Mouse (Mus musculus) neural tube, embryonic 13.5 days (tissue): Measurements from ENCODE around the gene Ulk1. TPM values are rescaled to one million over a fixed set of nuclear protein-coding genes. Genes with fewer than 3 reads are reported as not detected.
A peak's percentile ranks its signal among the peaks of the same experiment; 100 is the strongest.
"Not testable (repeated sequence)": the region's sequence is repeated elsewhere in the genome, so short reads cannot be mapped to it uniquely, and the experiment has no call there.

ENCODE experiments used
- ATAC-seq: fragments of 200-750 bp; cut with Nextera tagmentation; 2 replicates; pipeline ENCODE4 v1.8.0; 2017; ENCODE audit warnings: low read depth, mild to moderate bottlenecking, moderate TSS enrichment, moderate library complexity
- H3K27ac ChIP-seq: fragments of 300-500 bp; sonication (generic); replicated peaks from 2 replicates; pipeline ENCODE4 v1.5.1; 2015; ENCODE audit warnings: moderate library complexity, mild to moderate bottlenecking, inconsistent platforms
- H3K27me3 ChIP-seq: fragments of 300-500 bp; sonication (generic); 2 replicates; pipeline ENCODE4 v1.6.1; 2015; ENCODE audit warnings: mild to moderate bottlenecking, inconsistent platforms
- H3K36me3 ChIP-seq: fragments of 300-500 bp; sonication (generic); 2 replicates; pipeline ENCODE4 v1.6.1; 2015; ENCODE audit warnings: mild to moderate bottlenecking, inconsistent platforms
- H3K4me1 ChIP-seq: fragments of 300-500 bp; sonication (generic); replicated peaks from 2 replicates; pipeline ENCODE4 v1.6.1; 2015; ENCODE audit warnings: inconsistent platforms
- H3K4me2 ChIP-seq: fragments of 300-500 bp; sonication (generic); 2 replicates; pipeline ENCODE4 v1.6.1; 2015; ENCODE audit warnings: inconsistent platforms, mild to moderate bottlenecking, moderate library complexity
- H3K4me3 ChIP-seq: fragments of 300-500 bp; sonication (generic); 2 replicates; pipeline ENCODE4 v1.5.1; 2015; ENCODE audit warnings: mild to moderate bottlenecking, inconsistent platforms
- H3K9ac ChIP-seq: fragments of 300-500 bp; sonication (generic); 2 replicates; pipeline ENCODE4 v1.6.1; 2015; ENCODE audit warnings: moderate library complexity, mild to moderate bottlenecking, inconsistent platforms
- H3K9me3 ChIP-seq: fragments of 300-500 bp; sonication (generic); 2 replicates; pipeline ENCODE4 v1.6.1; 2016; ENCODE audit warnings: inconsistent platforms
- WGBS: fragments of 180-500 bp; shearing (Covaris S2); methylation state at CpG from one replicate; pipeline ENCODE4 v1.1.7; 2015; 5-methylcytosine and 5-hydroxymethylcytosine counted together
- polyA plus RNA-seq: library from polyadenylated mRNA; unstranded; fragments of >200 nt; fragmentation: Nextera tagmentation; extraction: Ambion mirVana; gene quantifications from 2 replicates; pipeline ENCODE4 v1.2.1, GENCODE M21; 2015

The Ulk1 gene
- polyA plus RNA-seq, 1 experiment from 2014 or later: 30.3 TPM

DNA sequence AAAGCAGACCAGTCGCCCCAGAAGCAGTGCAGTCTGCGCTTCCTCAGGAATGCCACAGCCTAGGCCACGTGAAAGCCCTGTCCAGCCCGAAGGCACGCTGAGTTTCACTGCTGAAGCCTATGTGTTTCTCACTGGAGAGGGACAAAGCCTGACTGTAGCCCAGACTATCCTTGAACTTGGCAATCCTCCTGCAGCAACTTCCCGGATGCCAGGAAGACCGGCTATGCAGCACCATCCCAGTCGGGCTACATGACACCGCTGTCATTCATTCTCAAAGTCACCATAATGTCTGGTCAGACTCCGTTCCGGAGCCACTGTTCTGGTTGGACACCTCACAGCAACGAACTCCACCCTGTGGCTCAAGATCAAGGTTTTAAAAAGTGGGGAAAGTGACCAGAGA, 31.6 kb downstream of the Ulk1 start:
- no peak for ATAC-seq
- Histone ChIP-seq H3K4me3 (no peak overlapping the region), H3K4me1 (peaks cover 28% of the 10 kb centered on the region), H3K27ac (no peak overlapping the region), H3K27me3 (no peaks in the 10 kb centered on the region), H3K36me3 (peaks cover 41% of the 10 kb centered on the region), H3K9ac (no peak overlapping the region), H3K9me3 (no peaks in the 10 kb centered on the region), H3K4me2 (no peak overlapping the region)
- 90% methylated on average over 12 of the region's 12 CpGs for WGBS

DNA sequence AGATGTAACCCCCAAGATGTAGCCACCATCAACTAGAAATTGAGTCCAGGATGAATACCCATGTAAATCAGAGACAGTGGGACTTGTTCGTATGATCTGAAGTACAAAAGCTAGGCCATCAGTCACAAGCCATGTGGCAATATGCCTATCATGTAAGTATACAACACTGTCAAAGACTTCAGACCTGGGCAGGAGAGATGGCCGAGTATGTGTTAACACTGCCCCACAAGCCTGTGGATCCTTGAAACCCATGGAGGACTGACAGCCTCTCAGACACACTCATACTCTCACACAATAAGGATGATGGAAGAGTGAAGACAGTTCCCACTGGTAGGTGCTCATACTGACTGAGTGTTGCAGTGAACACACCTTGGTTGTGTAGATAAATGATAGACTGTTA, 33.8 kb downstream of the Ulk1 start:
- 93% methylated on average over 2 of the region's 2 CpGs for WGBS
- Histone ChIP-seq H3K9me3 (no peaks in the 10 kb centered on the region), H3K4me3 (no peak overlapping the region), H3K4me2 (no peak overlapping the region), H3K27me3 (no peaks in the 10 kb centered on the region), H3K4me1 (peaks cover 27% of the 10 kb centered on the region), H3K27ac (no peak overlapping the region), H3K9ac (no peak overlapping the region), H3K36me3 (peaks cover 48% of the 10 kb centered on the region)
- ATAC-seq: no peak

DNA sequence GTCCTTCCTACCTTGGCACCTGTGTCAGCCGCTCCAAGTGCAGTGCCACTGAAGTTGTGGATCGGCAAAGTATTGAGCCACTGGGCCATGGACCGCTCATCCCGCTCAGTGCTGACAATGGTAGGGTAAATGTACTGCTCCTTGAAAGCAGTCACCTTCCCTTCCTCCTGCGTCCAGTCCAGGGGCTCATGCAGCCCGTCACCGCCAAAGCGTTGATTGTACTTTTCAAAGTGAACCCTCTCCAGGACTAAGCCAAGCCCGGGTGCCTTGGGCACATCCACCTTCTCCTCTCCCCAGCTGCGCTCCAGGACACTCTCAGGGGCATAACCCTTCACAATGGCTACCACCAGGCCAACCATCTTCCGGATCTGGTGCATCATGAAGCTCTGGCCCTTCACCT, 35.4 kb downstream of the Ulk1 start:
- 93% methylated on average over 11 of the region's 11 CpGs for WGBS
- ATAC-seq: no peak

DNA sequence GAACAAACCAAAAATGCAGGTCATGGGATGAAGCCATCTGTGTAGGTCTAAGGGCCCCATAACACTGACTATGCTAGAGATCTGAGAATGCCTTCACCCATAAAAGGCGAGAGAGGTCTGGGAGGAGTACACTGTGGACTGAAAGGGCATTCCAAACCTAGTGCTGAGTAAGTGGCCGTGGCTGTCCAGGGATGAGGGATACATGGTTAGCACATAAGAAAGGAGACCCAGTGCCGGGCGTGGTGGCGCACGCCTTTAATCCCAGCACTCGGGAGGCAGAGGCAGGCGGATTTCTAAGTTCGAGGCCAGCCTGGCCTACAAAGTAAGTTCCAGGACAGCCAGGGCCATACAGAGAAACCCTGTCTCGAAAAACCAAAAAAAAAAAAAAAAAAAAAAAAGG, 37.0 kb downstream of the Ulk1 start:
- not testable (repeated sequence) for ATAC-seq
- 95% methylated on average over 10 of the region's 10 CpGs for WGBS

More for the DNA sequence above, 35.4 kb downstream of the Ulk1 start:
- no peaks in the 10 kb centered on the region for H3K27me3 ChIP-seq
- H3K4me3 ChIP-seq: no peak overlapping the region
- H3K9me3 ChIP-seq: no peaks in the 10 kb centered on the region
- peaks cover 48% of the 10 kb centered on the region for H3K36me3 ChIP-seq
- peaks cover 16% of the 10 kb centered on the region for H3K4me1 ChIP-seq
- H3K9ac ChIP-seq: no peak overlapping the region
- H3K27ac ChIP-seq: no peak overlapping the region
- no peak overlapping the region for H3K4me2 ChIP-seq

DNA sequence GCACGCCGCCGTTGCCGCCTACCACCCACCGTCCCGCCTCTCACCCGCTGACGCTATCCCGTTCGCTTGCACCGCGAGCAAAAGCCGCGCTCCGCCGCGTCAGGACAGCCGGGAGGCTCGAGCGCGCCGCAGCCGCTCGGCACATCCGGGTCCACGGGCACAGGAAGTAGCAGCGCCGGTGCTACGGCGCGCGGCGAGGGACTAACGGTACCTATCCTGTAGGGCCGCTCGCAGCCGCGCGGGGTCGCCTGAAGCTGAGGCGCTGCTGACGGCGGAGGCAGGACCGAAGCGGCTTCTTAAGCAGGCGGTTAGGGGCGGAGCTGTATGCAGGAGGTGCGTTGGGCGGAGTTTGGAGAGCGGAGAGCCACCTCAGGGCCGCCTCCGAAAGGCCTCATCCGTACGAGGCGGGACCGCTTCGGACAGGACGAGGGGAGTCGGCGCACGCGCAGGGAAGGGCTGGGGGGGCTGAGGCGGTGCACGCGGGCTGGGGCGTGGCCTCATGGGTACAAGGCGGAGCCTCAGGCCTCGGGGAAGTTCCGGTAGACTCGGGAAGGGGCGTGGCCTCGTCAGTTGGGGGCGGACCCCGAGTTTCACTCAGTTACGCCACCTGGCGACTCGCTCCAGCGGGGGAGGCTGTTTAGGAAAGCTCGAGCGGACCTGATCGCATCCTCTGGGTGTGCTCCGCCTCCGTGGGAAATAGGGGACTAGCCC, 39.3 kb downstream of the Ulk1 start, which contains the start of gene Ep400:
Gene Ep400 (minus strand): TSS at position 270 of the 711 bp plus-strand sequence.
- H3K4me1 ChIP-seq: peaks cover 21% of the 10 kb centered on the region
- H3K4me2 ChIP-seq: peak within 1 kb of the TSS; percentile 60
- peak within 1 kb of the TSS; percentile 97 for H3K27ac ChIP-seq
- peak within 1 kb of the TSS; percentile 86 for H3K4me3 ChIP-seq
- no peaks in the 10 kb centered on the region for H3K27me3 ChIP-seq
- H3K9me3 ChIP-seq: no peaks in the 10 kb centered on the region
- peak; percentile 97 for ATAC-seq
- H3K9ac ChIP-seq: peak within 1 kb of the TSS; percentile 94
- under 1% methylated on average over 83 of the region's 83 CpGs for WGBS
- H3K36me3 ChIP-seq: peaks cover 27% of the 10 kb centered on the region

More for the DNA sequence above, 37.0 kb downstream of the Ulk1 start:
- peaks cover 48% of the 10 kb centered on the region for H3K36me3 ChIP-seq
- H3K9ac ChIP-seq, H3K27ac ChIP-seq, H3K4me3 ChIP-seq, H3K9me3 ChIP-seq, H3K27me3 ChIP-seq, H3K4me2 ChIP-seq: not testable (repeated sequence)
- peaks cover 18% of the 10 kb centered on the region for H3K4me1 ChIP-seq

DNA sequence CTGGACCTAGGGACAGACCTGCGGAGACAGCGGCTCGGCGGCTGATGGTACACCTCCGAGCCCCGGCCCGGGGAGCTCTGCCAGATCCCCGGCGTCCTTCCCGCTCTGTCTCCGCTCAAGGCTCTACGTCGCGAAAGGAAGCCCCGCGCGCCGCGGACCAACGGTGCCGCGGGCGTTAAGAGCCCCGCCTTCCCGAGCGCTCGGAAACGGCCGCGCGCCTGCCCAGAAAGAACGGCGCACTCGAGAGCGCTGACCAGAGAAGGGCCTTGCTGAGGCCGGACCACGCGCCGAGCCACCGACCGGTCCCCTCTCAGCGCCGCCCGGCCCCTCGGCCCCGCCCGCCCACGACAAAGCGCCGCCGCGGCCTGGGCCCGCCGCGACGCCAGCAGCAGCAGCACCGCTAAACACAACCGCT, 39.9 kb downstream of the Ulk1 start:
- H3K9ac ChIP-seq: peak overlapping the region; percentile 94
- WGBS: under 1% methylated on average over 58 of the region's 58 CpGs
- no peaks in the 10 kb centered on the region for H3K27me3 ChIP-seq
- peaks cover 21% of the 10 kb centered on the region for H3K4me1 ChIP-seq
- peaks cover 22% of the 10 kb centered on the region for H3K36me3 ChIP-seq
- ATAC-seq: peak; percentile 60
- H3K9me3 ChIP-seq: no peaks in the 10 kb centered on the region
- H3K27ac ChIP-seq: peak overlapping the region; percentile 97
- peak overlapping the region; percentile 60 for H3K4me2 ChIP-seq
- peak overlapping the region; percentile 86 for H3K4me3 ChIP-seq

DNA sequence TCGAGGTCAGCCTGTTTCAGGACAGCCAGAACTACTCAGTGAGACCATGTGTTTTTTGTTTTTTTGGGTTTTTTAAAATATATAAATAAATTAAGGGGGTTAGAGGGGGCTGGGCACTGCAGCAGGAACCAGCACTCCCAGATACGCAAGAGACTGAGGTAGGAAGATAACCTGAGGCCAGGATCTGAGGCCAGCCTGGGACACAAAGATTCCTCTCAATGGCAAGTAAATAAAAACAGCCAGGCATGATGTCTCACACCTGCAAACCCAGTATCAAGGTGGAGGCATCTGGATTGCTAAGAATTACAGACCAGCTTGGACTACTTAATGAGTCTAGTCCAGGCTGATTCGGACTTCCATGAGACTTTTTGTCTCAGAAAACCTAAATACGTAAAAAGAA, 40.6 kb downstream of the Ulk1 start:
- peaks cover 14% of the 10 kb centered on the region for H3K36me3 ChIP-seq
- peaks cover 21% of the 10 kb centered on the region for H3K4me1 ChIP-seq
- no peaks in the 10 kb centered on the region for H3K9me3 ChIP-seq
- H3K27ac ChIP-seq: peak overlapping the region; percentile 97; the same call in 1 of the 2 replicates
- H3K27me3 ChIP-seq: no peaks in the 10 kb centered on the region
- no peak for ATAC-seq
- 62% methylated on average over 4 of the region's 4 CpGs for WGBS
- H3K4me2 ChIP-seq: peak overlapping the region; percentile 60
- H3K4me3 ChIP-seq: peak overlapping the region; percentile 86
- peak overlapping the region; percentile 94 for H3K9ac ChIP-seq

DNA sequence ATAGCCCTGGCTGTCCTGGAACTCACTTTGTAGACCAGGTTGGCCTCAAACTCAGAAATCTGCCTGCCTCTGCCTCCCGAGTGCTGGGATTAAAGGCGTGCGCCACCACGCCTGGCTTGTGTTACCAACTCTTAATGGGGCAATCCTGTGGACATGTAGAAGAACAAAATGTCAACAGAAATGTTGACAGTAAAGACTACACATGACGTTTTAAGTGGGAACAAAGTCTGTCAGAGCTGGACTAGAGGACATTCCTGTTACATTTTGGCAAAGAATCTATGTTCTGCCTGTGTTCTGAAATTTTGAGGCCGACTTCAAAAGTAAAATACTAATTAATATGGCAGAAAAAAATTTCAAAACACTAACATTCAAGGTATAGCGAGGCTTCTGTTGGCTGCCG, 46.0 kb downstream of the Ulk1 start:
- Histone ChIP-seq H3K36me3 (no peaks in the 10 kb centered on the region), H3K4me1 (peaks cover 12% of the 10 kb centered on the region), H3K9ac (no peak overlapping the region), H3K27ac (no peak overlapping the region), H3K9me3 (no peaks in the 10 kb centered on the region), H3K4me3 (no peak overlapping the region), H3K4me2 (no peak overlapping the region), H3K27me3 (no peaks in the 10 kb centered on the region)
- 98% methylated on average over 8 of the region's 8 CpGs for WGBS
- no peak for ATAC-seq

DNA sequence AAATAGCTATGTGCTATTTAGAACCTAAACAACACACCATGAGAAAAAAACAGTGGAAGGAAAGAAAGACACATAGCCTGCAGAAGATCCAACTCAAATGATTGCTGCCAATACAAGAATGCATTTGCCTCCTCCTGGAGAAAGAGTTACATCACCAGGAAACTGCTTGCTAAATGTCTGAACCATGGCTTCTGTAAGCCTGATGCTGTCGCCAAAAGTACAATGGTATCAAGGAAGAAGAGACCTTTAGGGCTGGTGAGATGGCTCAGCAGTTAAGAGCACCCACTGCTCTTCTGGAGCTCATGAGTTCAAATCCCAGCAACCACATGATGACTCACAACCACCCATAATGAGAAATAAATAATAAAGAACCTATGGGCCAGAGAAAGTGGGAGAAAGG, 64.9 kb downstream of the Ulk1 start:
- 77% methylated on average over 1 of the region's 1 CpGs for WGBS
- Histone ChIP-seq H3K4me1 (no peaks in the 10 kb centered on the region), H3K27me3 (no peaks in the 10 kb centered on the region), H3K4me3 (no peak overlapping the region), H3K27ac (no peak overlapping the region), H3K36me3 (peaks cover 10% of the 10 kb centered on the region), H3K9ac (no peak overlapping the region), H3K9me3 (no peaks in the 10 kb centered on the region), H3K4me2 (no peak overlapping the region)
- ATAC-seq: no peak

DNA sequence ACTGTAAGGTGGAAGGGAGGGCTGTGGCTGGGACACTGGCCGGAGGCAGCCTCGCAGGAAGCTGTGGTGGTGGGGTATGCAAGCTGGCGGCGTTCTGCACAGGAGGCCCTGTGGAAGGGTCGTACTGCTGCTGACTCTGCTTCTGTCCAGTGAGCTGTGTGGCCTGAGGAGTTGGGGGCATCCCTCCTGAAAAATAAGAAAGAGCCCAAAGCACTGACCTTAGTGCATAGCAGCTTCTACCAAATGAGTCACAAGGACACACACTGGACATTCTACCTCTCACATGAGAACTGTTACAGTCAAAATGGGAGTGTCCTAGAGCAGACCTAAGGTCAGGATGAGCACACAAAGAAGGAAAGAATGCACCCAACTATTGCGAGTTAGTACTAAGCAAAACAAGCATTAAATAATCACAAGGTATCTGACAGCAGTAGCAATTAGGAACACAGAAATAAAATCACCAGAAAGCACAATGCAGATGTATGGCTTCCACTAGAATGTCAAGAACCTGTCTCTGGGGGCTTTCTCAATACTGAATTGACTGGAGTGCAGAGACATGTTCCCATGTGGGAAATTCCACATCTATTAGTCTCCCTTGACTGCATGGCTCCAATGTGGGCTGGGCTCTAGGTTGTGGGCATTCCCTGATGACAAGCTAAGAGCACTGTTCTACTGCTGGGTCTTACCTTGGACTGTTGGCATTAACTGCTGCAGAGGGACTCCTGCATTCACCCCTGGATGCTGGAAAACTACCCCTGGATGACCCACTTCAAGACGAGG, 70.2 kb downstream of the Ulk1 start:
- H3K4me3 ChIP-seq: no peak overlapping the region
- no peaks in the 10 kb centered on the region for H3K9me3 ChIP-seq
- no peaks in the 10 kb centered on the region for H3K4me1 ChIP-seq
- peaks cover 56% of the 10 kb centered on the region for H3K36me3 ChIP-seq
- no peak overlapping the region for H3K9ac ChIP-seq
- no peak overlapping the region for H3K27ac ChIP-seq
- WGBS: 95% methylated on average over 7 of the region's 7 CpGs
- no peaks in the 10 kb centered on the region for H3K27me3 ChIP-seq
- no peak overlapping the region for H3K4me2 ChIP-seq
- ATAC-seq: no peak

DNA sequence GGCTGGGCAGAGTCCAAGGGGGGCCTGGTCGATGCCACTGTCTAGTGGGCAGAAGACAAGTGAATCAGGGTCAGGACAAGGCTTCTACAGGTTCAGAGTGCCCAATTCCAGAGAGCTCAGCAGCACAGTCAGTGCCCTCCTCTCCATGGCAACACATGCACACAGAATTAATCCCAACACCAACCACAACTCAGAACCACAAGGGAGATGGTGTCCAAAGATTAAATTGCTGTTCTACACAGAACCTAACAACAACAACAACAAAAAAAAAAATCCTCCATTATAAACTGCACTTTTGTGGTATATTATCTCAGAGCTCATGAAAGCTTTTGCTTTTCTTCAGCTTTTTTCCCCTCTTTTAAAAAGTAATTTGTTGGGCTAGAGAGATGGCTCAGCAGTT, 74.3 kb downstream of the Ulk1 start:
- H3K9ac ChIP-seq: no peak overlapping the region
- no peak for ATAC-seq
- H3K27ac ChIP-seq: no peak overlapping the region
- H3K4me1 ChIP-seq: no peaks in the 10 kb centered on the region
- 86% methylated on average over 1 of the region's 1 CpGs for WGBS
- H3K4me2 ChIP-seq: no peak overlapping the region
- H3K27me3 ChIP-seq: no peaks in the 10 kb centered on the region
- H3K36me3 ChIP-seq: peaks cover 82% of the 10 kb centered on the region
- H3K9me3 ChIP-seq: no peaks in the 10 kb centered on the region
- H3K4me3 ChIP-seq: no peak overlapping the region
